Mouse (Mus musculus) gastrocnemius, adult 8-10 months (tissue): ENCODE data around the gene Mamdc4. TPM values are rescaled to one million over a fixed set of nuclear protein-coding genes. Genes with fewer than 3 reads are reported as not detected.

ENCODE experiments used
- DNase-seq, 2 experiments: peaks; one replicate each; pipeline ENCODE4 v3.0.0; 2022; ENCODE audit warnings: low spot score in 2 of 2
- total RNA-seq, 4 experiments: library from RNA; stranded (reverse); gene quantifications; 2 replicates each; pipeline ENCODE4 v1.2.4; 2022

Gene Mamdc4
- total RNA-seq, 4 experiments from 2014 or later = 0.19 to 0.46 (median 0.33) TPM

GRCm38 (mm10) chr2:25582466-25583119, 7.9 kb upstream of the Mamdc4 start:
- DNase-seq = no peak

GRCm38 (mm10) chr2:25581901-25582301, 7.3 kb upstream of the Mamdc4 start:
- no peak for DNase-seq

GRCm38 (mm10) chr2:25581294-25581864, 6.7 kb upstream of the Mamdc4 start, which contains the start of gene Ajm1:
Gene Ajm1 (minus strand): TSS chr2:25581757.
- DNase-seq = no peak

GRCm38 (mm10) chr2:25580621-25581101, 6.0 kb upstream of the Mamdc4 start:
- no peak for DNase-seq

GRCm38 (mm10) chr2:25579737-25580460, 5.3 kb upstream of the Mamdc4 start:
- DNase-seq = no peak

GRCm38 (mm10) chr2:25578796-25579736, 4.4 kb upstream of the Mamdc4 start:
- no peak for DNase-seq

GRCm38 (mm10) chr2:25577951-25578795, 3.5 kb upstream of the Mamdc4 start:
- DNase-seq = no peak

GRCm38 (mm10) chr2:25576965-25577891, 2.6 kb upstream of the Mamdc4 start:
- no peak for DNase-seq

- no peak for DNase-seq
These were observed 1.6 kb upstream of the Mamdc4 start for GRCm38 (mm10) chr2:25576028-25576850.

- no peak for DNase-seq
These were observed 885 bp upstream of the Mamdc4 start for GRCm38 (mm10) chr2:25575432-25576027.

- no peak for DNase-seq
These were observed 509 bp downstream of the Mamdc4 start for GRCm38 (mm10) chr2:25574136-25574535.

GRCm38 (mm10) chr2:25573068-25573467, 1.6 kb downstream of the Mamdc4 start:
- DNase-seq = no peak

- no peak for DNase-seq
These were observed 3.4 kb downstream of the Mamdc4 start for GRCm38 (mm10) chr2:25571221-25571620.

- no peak for DNase-seq
These were observed 5.3 kb downstream of the Mamdc4 start for GRCm38 (mm10) chr2:25569323-25569722.

- no peak for DNase-seq
These were observed 6.1 kb downstream of the Mamdc4 start for GRCm38 (mm10) chr2:25568473-25569019.

- no peak for DNase-seq
These were observed 8.1 kb downstream of the Mamdc4 start for GRCm38 (mm10) chr2:25566558-25566957.

- DNase-seq = no peak
These were observed 8.9 kb downstream of the Mamdc4 start for GRCm38 (mm10) chr2:25565741-25566140.

GRCm38 (mm10) chr2:25561946-25562345, 12.7 kb downstream of the Mamdc4 start:
- no peak for DNase-seq
